Mouse (Mus musculus) spleen, adult 2 months (tissue): ENCODE data around the gene Plcb1. TPM values are rescaled to one million over a fixed set of nuclear protein-coding genes. Genes with fewer than 3 reads are reported as not detected.

Experiments used
- DNase-seq, 2 experiments: peaks; one replicate each; pipeline versions ENCODE4 v3.0.0 to v3.0.0-alpha.2; 2012 to 2021; ENCODE audit warnings: low spot score in 2 of 2, low read depth in 1 of 2
- H3K27ac ChIP-seq: fragments of 200-500 bp; 2 replicates; pipeline ENCODE4 v1.5.1; 2012; ENCODE audit warnings: low read length, inconsistent platforms; ENCODE audit not compliant: insufficient read depth
- H3K27me3 ChIP-seq: fragments of 200-500 bp; 2 replicates; pipeline ENCODE4 v1.6.1; 2012; ENCODE audit warnings: mild to moderate bottlenecking, moderate library complexity, low read length, inconsistent platforms; ENCODE audit not compliant: control insufficient read depth, insufficient read depth
- H3K36me3 ChIP-seq: fragments of 200-500 bp; 2 replicates; pipeline ENCODE4 v1.6.1; 2012; ENCODE audit warnings: mild to moderate bottlenecking, low read length, inconsistent platforms; ENCODE audit not compliant: control insufficient read depth, insufficient read depth
- H3K4me1 ChIP-seq: fragments of 200-500 bp; 2 replicates; pipeline ENCODE4 v1.6.1; 2011; ENCODE audit warnings: inconsistent platforms; ENCODE audit not compliant: control insufficient read depth, insufficient read depth, insufficient read length
- H3K4me3 ChIP-seq: fragments of 200-500 bp; 2 replicates; pipeline ENCODE4 v1.5.1; 2011; ENCODE audit warnings: mild to moderate bottlenecking, inconsistent platforms; ENCODE audit not compliant: insufficient read depth, insufficient read length; ENCODE audit errors: extremely low read depth
- CTCF ChIP-seq: fragments of 200-500 bp; IDR thresholded peaks from 2 replicates; pipeline ENCODE4 v1.5.1; 2011; ENCODE audit warnings: mild to moderate bottlenecking, inconsistent platforms; ENCODE audit not compliant: insufficient read depth, insufficient read length, insufficient replicate concordance; ENCODE audit errors: extremely low read depth
- POLR2A ChIP-seq: fragments of 200-500 bp; IDR thresholded peaks from 2 replicates; pipeline ENCODE4 v1.6.1; 2011; ENCODE audit warnings: low read depth, low read length, inconsistent platforms
- WGBS: fragments of 180-500 bp; shearing (Covaris S2); methylation state at CpG from one replicate; pipeline ENCODE4 v1.1.7; 2018; 5-methylcytosine and 5-hydroxymethylcytosine counted together
- polyA plus RNA-seq: library from polyadenylated mRNA; depleted of rRNA; stranded (reverse); fragments of >200 nt; gene quantifications from 2 replicates; pipeline ENCODE4 v1.2.3, GENCODE M21; 2012

Gene Plcb1
- polyA plus RNA-seq, 1 experiment = 0.22 TPM

- TF ChIP-seq POLR2A (no peak), CTCF (no peak)
- WGBS = 80% methylated on average over 3 of the region's 3 CpGs
These were observed 328.7 kb downstream of the Plcb1 start for GRCm38 (mm10) chr2:135114501-135115128.

GRCm38 (mm10) chr2:135123057-135123456, 337.2 kb downstream of the Plcb1 start:
- DNase-seq = no peak
- no peaks in the 10 kb centered on the region for H3K36me3 ChIP-seq
- TF ChIP-seq CTCF (no peak), POLR2A (no peak)
- H3K27me3 ChIP-seq = no peaks in the 10 kb centered on the region
- no peaks in the 10 kb centered on the region for H3K4me1 ChIP-seq
- 90% methylated on average over 4 of the region's 4 CpGs for WGBS
- no peak overlapping the region for H3K4me3 ChIP-seq
- no peak overlapping the region for H3K27ac ChIP-seq

More at GRCm38 (mm10) chr2:135114501-135115128, 328.7 kb downstream of the Plcb1 start:
- H3K36me3 ChIP-seq = no peaks in the 10 kb centered on the region
- no peak overlapping the region for H3K4me3 ChIP-seq
- DNase-seq = no peak
- H3K4me1 ChIP-seq = no peaks in the 10 kb centered on the region
- no peak overlapping the region for H3K27ac ChIP-seq
- no peaks in the 10 kb centered on the region for H3K27me3 ChIP-seq

GRCm38 (mm10) chr2:135123695-135124343, 338.0 kb downstream of the Plcb1 start:
- no peak for TF ChIP-seq POLR2A
- no peak for TF ChIP-seq CTCF
- no peak overlapping the region for H3K4me3 ChIP-seq
- WGBS = 89% methylated on average over 4 of the region's 4 CpGs
- no peaks in the 10 kb centered on the region for H3K4me1 ChIP-seq
- H3K36me3 ChIP-seq = no peaks in the 10 kb centered on the region
- H3K27me3 ChIP-seq = no peaks in the 10 kb centered on the region
- DNase-seq = no peak
- no peak overlapping the region for H3K27ac ChIP-seq

- Histone ChIP-seq H3K36me3 (no peaks in the 10 kb centered on the region), H3K27me3 (no peaks in the 10 kb centered on the region), H3K27ac (no peak overlapping the region), H3K4me3 (no peak overlapping the region), H3K4me1 (no peaks in the 10 kb centered on the region)
- 60% methylated on average over 8 of the region's 8 CpGs for WGBS
- TF ChIP-seq CTCF (no peak), POLR2A (no peak)
- DNase-seq = no peak
These were observed 354.7 kb downstream of the Plcb1 start for GRCm38 (mm10) chr2:135140576-135140975.

GRCm38 (mm10) chr2:135152289-135152688, 366.4 kb downstream of the Plcb1 start:
- H3K27me3 ChIP-seq = no peaks in the 10 kb centered on the region
- H3K27ac ChIP-seq = no peak overlapping the region
- no peak overlapping the region for H3K4me3 ChIP-seq
- TF ChIP-seq POLR2A = no peak
- no peak for TF ChIP-seq CTCF
- H3K36me3 ChIP-seq = no peaks in the 10 kb centered on the region
- WGBS = 87% methylated on average over 7 of the region's 7 CpGs
- no peaks in the 10 kb centered on the region for H3K4me1 ChIP-seq
- DNase-seq = no peak

GRCm38 (mm10) chr2:135153248-135153647, 367.4 kb downstream of the Plcb1 start:
- DNase-seq = no peak
- 91% methylated on average over 4 of the region's 4 CpGs for WGBS
- Histone ChIP-seq H3K4me3 (no peak overlapping the region), H3K27ac (no peak overlapping the region), H3K4me1 (no peaks in the 10 kb centered on the region), H3K27me3 (no peaks in the 10 kb centered on the region), H3K36me3 (no peaks in the 10 kb centered on the region)
- TF ChIP-seq POLR2A (no peak), CTCF (no peak)

GRCm38 (mm10) chr2:135156055-135156454, 370.2 kb downstream of the Plcb1 start:
- Histone ChIP-seq H3K27me3 (no peaks in the 10 kb centered on the region), H3K4me3 (no peak overlapping the region), H3K36me3 (no peaks in the 10 kb centered on the region), H3K27ac (no peak overlapping the region), H3K4me1 (no peaks in the 10 kb centered on the region)
- DNase-seq = no peak
- no peak for TF ChIP-seq POLR2A
- TF ChIP-seq CTCF = no peak
- 81% methylated on average over 7 of the region's 7 CpGs for WGBS
